Mouse (Mus musculus) urinary bladder, postnatal 10 days (tissue): Measurements from ENCODE around the gene Pak1.
A peak's percentile ranks its signal among the peaks of the same experiment; 100 is the strongest.

ENCODE experiments used
- DNase-seq: peaks from one replicate; pipeline ENCODE4 v3.0.0; 2022; ENCODE audit warnings: low spot score

Gene Pak1

DNA sequence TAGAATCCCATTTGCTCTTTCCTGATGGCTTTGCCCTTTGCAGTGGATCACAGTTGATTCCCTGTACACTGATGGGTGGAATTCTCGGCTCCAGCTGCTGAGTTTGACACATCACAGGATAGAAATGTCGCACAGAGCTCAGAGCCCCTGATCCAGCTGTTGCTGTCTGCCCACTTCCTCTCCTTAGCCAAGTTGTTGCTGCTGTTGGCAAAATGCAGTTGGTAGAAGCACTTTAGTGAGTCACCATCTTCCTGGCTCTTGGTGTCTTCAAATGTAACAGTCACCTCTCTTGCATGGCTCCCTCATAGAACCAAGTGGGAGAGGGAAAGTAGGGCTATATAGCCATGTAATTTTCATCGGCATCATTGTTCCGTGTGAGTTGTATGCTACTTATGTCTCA is 11.2 kb upstream of the Pak1 start:
- no peak for DNase-seq

GRCm38 (mm10) chr7:97780222-97780621 is 8.1 kb upstream of the Pak1 start:
- no peak for DNase-seq

GRCm38 (mm10) chr7:97780815-97781214 is 7.5 kb upstream of the Pak1 start:
- DNase-seq, result no peak

DNA sequence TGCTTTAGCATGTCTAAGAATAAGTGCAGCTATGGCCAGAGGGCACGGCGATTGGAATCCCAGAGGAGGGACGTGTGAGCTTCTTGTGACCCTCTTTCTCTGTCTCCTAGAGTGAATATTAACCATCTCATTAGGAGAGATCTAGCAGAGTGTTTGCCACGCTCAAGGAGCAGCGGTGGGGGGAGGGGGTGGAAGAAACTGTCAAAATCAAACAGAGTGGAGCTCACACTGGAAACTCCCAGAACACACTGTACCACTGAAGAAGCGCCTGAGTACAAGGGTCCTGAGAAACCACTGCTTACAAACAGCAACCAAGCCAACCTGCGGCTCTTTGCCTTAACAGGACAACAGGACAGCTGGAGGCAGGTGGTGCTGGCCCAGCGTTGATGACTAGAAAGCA is 6.8 kb upstream of the Pak1 start:
- no peak for DNase-seq

DNA sequence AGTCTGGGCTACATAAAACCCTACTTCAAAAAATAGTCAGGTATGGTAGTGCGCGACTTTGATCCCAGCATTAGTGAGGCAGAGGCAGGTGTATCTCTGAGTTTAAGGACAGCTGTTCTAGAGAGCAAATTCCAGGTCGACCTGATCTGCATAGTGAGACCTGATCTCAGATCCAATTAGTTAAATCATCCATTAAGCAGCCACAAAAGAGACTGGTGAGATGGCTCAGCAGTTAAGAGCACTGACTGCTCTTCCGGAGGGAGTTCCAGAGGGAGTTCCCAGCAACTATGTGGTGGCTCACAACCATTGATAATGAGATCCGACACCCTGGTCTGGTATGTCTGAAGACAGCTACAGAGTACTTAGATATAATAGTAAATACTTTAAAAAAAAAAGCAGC is 4.8 kb upstream of the Pak1 start:
- DNase-seq, result no peak

- DNase-seq, result no peak
These were observed 535 bp downstream of the Pak1 start for GRCm38 (mm10) chr7:97788669-97789483.

GRCm38 (mm10) chr7:97790272-97790671 is 1.9 kb downstream of the Pak1 start:
- no peak for DNase-seq

GRCm38 (mm10) chr7:97792324-97792723 is 4.0 kb downstream of the Pak1 start:
- no peak for DNase-seq

DNA sequence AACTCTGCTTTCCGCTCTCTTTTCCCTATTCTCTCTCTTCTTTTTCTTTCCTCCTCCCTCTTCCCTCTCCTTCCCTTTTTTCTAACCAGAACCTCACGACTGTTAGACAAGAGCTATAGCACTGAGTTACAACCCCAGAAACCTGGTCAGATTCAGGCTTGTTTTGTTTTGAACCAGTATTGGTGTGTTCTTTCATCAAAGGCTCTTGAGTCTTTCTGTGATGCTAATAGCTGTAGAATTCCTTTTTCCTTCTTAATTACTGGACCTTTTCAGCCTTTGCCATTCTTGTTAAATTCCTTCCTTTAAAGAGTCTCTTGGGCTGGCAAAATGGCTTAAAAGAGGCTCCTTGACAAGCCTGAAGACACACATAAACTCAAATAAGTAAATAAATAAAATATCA is 14.8 kb downstream of the Pak1 start:
- no peak for DNase-seq

DNA sequence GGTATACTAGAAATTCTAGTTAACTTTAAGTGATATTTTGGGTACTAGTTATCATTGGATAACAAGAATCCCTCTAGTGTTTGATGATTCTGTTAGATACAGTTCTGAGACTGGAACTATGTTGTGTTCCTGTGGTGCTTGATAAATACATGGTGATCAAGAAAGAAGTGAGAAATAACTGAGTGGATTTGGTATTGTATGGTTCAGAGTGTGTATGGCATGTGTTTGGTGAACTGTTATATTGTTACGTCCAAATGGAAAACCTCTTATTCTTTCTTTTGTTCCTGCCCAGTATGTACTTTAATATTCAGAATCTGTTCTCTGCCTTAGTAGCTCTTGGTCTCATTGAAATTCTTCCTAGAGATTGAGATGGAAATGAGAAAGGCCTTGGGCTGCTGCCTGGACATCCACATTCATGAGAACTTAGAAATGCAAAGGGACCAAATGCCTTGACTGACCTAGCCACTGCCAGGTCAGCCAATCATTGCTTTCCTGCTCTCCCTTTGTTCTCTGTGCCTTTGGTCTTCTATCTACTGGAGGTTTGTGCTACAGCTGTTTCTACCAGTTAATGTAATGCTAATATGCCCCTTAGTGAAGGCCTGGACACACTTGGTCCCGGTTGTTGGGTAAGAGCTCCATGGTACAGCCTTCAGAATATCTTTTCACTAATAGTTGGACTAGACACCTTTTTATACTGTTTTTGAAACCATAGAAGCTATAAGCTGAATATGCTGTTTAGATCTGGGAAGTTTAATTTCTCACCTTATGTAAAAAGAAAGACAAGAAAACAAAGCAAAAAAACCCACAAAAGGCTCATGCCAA is 16.1 kb downstream of the Pak1 start:
- no peak for DNase-seq

- no peak for DNase-seq
These were observed 16.7 kb downstream of the Pak1 start for GRCm38 (mm10) chr7:97805067-97805365.

DNA sequence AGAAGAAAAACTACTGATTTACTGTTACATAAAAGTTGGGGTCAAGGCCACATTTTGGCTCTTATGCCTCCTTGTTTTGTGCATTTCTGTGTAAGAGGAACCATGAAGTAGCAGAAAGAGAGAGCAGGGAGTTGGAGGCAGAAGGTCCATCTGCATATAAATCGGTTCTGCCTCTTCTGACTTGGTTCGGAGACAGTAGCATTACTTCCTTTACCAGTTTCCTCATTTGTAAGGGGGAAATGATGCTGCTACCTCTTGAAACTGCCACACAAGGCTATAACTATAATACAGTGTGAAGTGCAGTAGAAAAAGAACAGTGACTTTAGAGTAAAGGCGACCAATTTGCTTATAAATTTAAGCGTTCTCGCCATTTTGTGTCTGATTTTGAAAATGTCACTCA is 21.0 kb downstream of the Pak1 start:
- DNase-seq, result no peak

DNA sequence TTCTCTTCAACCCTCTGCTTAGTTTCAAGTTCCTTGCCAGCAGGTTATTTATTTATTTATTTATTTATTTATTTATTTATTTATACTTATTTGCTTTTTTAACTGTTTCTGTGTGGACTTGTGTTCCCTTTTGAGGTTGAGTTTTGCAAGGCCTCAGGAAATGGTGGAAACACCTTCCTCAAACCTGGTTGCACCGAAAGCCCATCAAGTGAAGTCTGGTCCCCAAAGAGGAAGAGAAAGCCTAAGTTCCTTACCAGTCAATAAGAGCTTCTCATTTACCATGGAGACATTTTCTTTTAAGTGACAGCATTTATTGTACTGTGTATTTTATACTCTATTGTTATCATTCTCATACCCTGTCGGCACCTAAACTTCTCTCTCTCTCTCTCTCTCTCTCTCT is 33.5 kb downstream of the Pak1 start:
- no peak for DNase-seq

DNA sequence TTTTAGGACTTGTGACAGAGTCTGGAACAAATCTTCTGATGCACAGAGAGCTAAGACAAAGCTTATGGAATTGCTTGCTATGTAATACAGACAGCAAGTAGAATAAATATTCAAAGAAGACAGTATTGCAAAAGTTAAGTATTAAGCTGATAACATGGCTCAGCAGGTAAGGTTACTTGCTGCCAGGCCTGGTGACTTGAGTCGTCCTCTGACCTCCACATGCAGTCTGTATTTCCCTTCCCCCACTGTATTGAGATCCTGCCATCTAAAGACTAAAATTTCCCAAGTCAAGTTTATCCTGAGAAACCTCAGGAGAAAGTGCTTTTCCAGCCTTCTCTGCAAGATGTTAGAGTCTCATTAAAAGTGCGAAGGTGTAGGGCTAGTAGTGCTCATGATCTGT is 40.8 kb downstream of the Pak1 start:
- DNase-seq, result no peak

DNA sequence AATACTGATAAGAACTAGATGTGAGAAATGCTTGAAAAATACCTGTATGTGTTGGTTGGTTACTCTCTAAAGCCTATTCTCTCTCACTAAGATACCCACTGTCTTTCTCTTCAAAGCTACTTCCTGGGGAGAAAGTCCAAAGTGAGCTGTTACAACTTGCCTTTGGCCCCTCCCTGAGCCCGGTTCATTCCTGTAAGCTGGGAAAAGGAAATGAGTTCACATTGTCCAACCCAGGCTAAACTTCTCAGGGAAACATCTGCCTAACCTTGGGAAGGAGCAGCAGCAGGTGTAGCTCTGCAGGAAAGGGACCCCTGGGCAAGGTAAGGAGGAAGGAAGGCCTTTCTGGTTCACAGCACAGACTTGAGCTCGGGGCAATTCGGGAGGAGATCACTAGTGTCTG is 42.4 kb downstream of the Pak1 start:
- DNase-seq, result no peak

- DNase-seq, result no peak
These were observed 44.6 kb downstream of the Pak1 start for GRCm38 (mm10) chr7:97832987-97833386.

- no peak for DNase-seq
These were observed 50.2 kb downstream of the Pak1 start for GRCm38 (mm10) chr7:97838574-97838973.

DNA sequence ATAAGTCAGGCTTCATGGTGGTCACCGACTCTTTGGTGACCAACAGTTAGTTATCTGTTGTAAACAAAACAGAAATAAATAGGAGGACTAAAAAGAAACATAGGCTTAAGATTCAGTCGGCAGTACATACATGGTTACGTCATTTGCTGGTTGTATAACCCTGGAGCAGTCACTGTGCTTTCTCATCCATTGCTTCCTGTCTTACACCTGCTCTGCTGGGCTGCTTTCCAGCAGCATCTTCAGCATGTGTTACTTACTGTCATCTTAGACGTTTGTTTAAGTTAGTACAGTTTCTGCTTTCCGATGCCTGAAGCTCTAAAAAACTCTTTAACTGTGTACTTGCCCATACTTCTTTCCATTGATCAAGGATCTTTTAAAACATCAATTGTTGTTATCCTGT is 53.0 kb downstream of the Pak1 start:
- DNase-seq, result no peak

DNA sequence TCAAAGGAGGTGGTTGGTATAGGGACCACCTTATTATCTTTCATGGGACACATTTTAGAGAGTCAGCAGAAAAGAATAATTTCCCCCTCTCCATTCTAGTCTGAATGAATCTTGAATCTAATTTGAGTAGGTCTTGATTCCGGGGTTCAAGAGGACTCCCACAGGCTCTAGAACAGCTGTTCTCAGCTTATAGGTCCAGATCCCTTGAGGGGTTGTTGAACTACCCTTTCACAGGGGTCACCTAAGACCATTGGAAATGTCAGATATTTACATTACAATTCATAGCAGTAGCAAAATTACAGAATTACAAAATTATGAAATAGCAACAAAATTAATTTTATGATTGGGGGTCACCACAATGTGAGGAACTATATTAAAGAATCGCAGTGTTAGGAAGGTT is 54.0 kb downstream of the Pak1 start:
- no peak for DNase-seq

- peak; percentile 12 for DNase-seq
These were observed 54.6 kb downstream of the Pak1 start for GRCm38 (mm10) chr7:97842806-97843570.

DNA sequence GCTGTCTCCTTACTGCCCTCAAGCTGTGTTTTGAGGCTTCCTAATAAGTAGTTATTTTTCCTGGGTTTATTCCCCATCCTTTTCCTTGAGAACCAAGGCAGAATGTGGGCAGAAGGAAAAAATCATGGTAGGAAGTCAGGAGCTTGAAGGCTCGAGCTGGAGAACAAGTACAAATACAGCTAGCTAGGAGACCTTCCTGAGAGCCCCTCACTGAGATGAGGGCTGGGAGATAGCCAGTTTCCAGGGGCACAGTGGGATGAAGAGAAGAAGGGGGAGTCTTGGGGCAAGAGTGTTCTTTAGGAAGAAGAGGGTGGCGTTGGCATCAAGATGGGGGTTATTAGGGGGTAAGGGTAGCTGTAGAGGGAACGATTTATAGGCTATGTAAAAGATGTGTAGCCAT is 56.1 kb downstream of the Pak1 start:
- no peak for DNase-seq

DNA sequence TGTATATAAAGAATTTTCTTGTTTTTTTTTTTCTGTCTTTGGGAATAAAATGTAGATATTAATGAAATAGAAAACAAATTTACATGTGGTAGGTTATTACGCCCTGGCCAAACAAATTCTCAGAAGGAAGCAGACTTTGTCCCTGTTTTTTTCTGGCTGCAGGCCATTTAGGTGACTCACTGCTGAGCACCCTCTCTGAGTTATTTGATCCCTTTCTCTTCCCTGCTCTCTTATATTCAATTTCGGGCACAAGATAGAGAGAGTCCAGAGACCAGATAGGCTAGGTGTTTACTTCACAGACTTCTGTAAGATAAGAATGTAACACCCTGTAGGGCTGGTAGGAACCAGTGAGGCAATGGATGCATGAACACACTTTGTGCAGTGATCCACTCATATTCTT is 57.2 kb downstream of the Pak1 start:
- DNase-seq, result no peak

DNA sequence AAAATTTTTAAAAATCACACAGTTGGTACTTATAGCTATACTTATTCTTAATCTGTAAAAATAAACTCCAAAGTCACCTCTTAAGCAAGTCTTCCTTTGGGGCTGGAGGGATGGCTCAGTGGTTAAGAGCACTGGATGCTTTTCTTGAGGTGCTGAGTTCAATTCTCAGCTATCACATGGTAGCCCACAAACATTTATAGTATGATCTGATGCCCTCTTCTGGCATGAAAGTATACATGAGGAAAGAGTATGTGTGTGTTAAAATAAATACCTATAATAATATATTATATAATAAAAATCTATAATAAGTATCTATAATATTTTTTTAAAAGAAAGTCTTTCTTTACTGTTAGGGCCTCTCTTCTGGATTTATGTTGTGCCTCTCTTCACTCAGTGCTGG is 58.2 kb downstream of the Pak1 start:
- no peak for DNase-seq
